ENCODE assay signal across 23 mouse cellular contexts in the genomic region with DNA sequence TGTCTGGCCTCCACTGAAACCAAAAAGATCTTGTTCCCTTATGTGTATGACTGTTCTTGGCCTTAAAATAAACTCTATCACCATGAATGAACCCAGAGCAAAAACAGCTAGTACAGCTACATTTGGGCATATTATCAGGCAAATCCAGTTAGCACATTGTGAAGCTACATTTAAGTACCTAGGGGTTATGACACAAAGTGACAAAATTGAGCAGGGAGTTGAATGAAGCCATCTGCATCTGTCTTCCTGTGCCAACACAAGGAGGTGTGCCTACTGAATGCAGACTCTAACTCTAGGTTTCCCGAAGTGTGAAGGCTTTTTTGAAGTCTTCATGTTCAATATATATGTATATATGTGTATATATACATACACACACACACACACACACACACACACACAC.
DNase-seq lines count a peak whose midpoint lies in the region; ATAC-seq and TF ChIP-seq lines count a peak whose summit lies in the region.
"Had no signal": no experiment of that assay in that cellular context is flagged by ENCODE, and none has a peak within 500 bp of the region (broad histone marks: within the 10 kb centered on the region; RNA-seq: fewer than 3 reads in every experiment).

No protein-coding gene starts in this region.

- H3K9me3 ChIP-seq in forebrain, embryonic 10.5 days: no peaks in the 10 kb centered on the region
- H3K9me3 ChIP-seq in forebrain, embryonic 12.5 days: no peaks in the 10 kb centered on the region
- H3K9me3 ChIP-seq in forebrain, postnatal 0 days (ENCODE audit: low read length): no peaks in the 10 kb centered on the region
- no peaks in the 10 kb centered on the region for H3K9me3 ChIP-seq in forebrain, embryonic 11.5 days (ENCODE audit: control insufficient read depth, low read length)
- H3K9me3 ChIP-seq: embryonic facial prominence, embryonic 13.5 days; embryonic facial prominence, embryonic 15.5 days; forebrain, embryonic 15.5 days; G1E had no signal

- no peak for DNase-seq in cerebellum, adult 11-12 months
- no peak for DNase-seq in forebrain, embryonic 10.5 days (ENCODE audit: extremely low spot score, low spot score)
- DNase-seq in forebrain, postnatal 0 days: peak; percentile 31
- DNase-seq in forebrain, embryonic 11.5 days (ENCODE audit: low spot score): no peak
- DNase-seq in brain, embryonic 14.5 days (ENCODE audit: low read depth): peak; percentile 64
- DNase-seq: adrenal gland, adult 8-10 months; adrenal gland, postnatal 14 days; adrenal gland, postnatal 36 days; B cell, adult 2 months; cerebellum, adult 2 months; cerebellum, adult 9-10 months; embryo, embryonic 11 days had no signal

- H3K4me1 ChIP-seq in forebrain, embryonic 10.5 days: peaks cover 23% of the 10 kb centered on the region
- H3K4me1 ChIP-seq in forebrain, embryonic 12.5 days: peaks cover 17% of the 10 kb centered on the region
- peaks cover 5% of the 10 kb centered on the region; the same call in 1 of the 2 replicates for H3K4me1 ChIP-seq in forebrain, postnatal 0 days (ENCODE audit: insufficient read depth)
- H3K4me1 ChIP-seq in forebrain, embryonic 11.5 days (replicated peaks; ENCODE audit: control insufficient read depth, insufficient read depth, low read length): peaks cover 7% of the 10 kb centered on the region; the same call in 1 of the 2 replicates
- H3K4me1 ChIP-seq: embryonic facial prominence, embryonic 15.5 days had no signal

- H3K36me3 ChIP-seq in forebrain, embryonic 10.5 days (replicated peaks): no peaks in the 10 kb centered on the region
- H3K36me3 ChIP-seq in forebrain, embryonic 12.5 days (replicated peaks): no peaks in the 10 kb centered on the region
- H3K36me3 ChIP-seq in forebrain, postnatal 0 days (ENCODE audit: insufficient read depth): no peaks in the 10 kb centered on the region
- H3K36me3 ChIP-seq in forebrain, embryonic 11.5 days (ENCODE audit: control insufficient read depth, insufficient read depth, low read length): no peaks in the 10 kb centered on the region
- H3K36me3 ChIP-seq: embryonic facial prominence, embryonic 13.5 days; embryonic facial prominence, embryonic 15.5 days; forebrain, embryonic 15.5 days; G1E had no signal

- TF ChIP-seq CTCF in forebrain, postnatal 0 days (IDR thresholded peaks at IDR 0.05; ENCODE audit: low read depth): no peak
- no peak for TF ChIP-seq CTCF in brain, embryonic 14.5 days (IDR thresholded peaks at IDR 0.05; ENCODE audit: borderline replicate concordance, extremely low read depth, insufficient read depth, insufficient read length)

- WGBS in forebrain, embryonic 10.5 days: 78% methylated on average over 1 of the region's 1 CpGs
- 79% methylated on average over 1 of the region's 1 CpGs for WGBS in forebrain, embryonic 12.5 days
- 54% methylated on average over 1 of the region's 1 CpGs for WGBS in forebrain, postnatal 0 days
- WGBS in forebrain, embryonic 11.5 days: 76% methylated on average over 1 of the region's 1 CpGs

- 0 out of 2 replicates have a peak overlapping the region, but pooled peaks have one; percentile 30 for H3K27ac ChIP-seq in forebrain, embryonic 10.5 days
- H3K27ac ChIP-seq in forebrain, embryonic 12.5 days: no peak overlapping the region
- no peak overlapping the region for H3K27ac ChIP-seq in forebrain, postnatal 0 days (ENCODE audit: low read depth, low read length)
- no peak overlapping the region for H3K27ac ChIP-seq in forebrain, embryonic 11.5 days (ENCODE audit: low read depth, low read length)
- H3K27ac ChIP-seq: embryonic facial prominence, embryonic 13.5 days; embryonic facial prominence, embryonic 15.5 days; forebrain, embryonic 15.5 days had no signal

- H3K4me2 ChIP-seq in forebrain, embryonic 12.5 days: no peak overlapping the region
- H3K4me2 ChIP-seq in forebrain, postnatal 0 days (ENCODE audit: low read depth): no peak overlapping the region
- H3K4me2 ChIP-seq in forebrain, embryonic 11.5 days (ENCODE audit: low read depth, low read length, severe bottlenecking): no peak overlapping the region
- H3K4me2 ChIP-seq: embryonic facial prominence, embryonic 13.5 days; embryonic facial prominence, embryonic 15.5 days; forebrain, embryonic 15.5 days had no signal

- no peak for TF ChIP-seq POLR2A in brain, embryonic 14.5 days (IDR thresholded peaks at IDR 0.05; ENCODE audit: borderline replicate concordance, extremely low read depth, insufficient read depth, insufficient read length, poor library complexity, severe bottlenecking)

- no peak overlapping the region for H3K9ac ChIP-seq in forebrain, embryonic 12.5 days
- H3K9ac ChIP-seq in forebrain, postnatal 0 days: no peak overlapping the region
- H3K9ac ChIP-seq in forebrain, embryonic 11.5 days (ENCODE audit: low read length): no peak overlapping the region
- H3K9ac ChIP-seq: embryonic facial prominence, embryonic 13.5 days; embryonic facial prominence, embryonic 15.5 days; forebrain, embryonic 15.5 days had no signal

- H3K27me3 ChIP-seq in forebrain, embryonic 10.5 days (ENCODE audit: poor library complexity, severe bottlenecking): no peaks in the 10 kb centered on the region
- no peaks in the 10 kb centered on the region for H3K27me3 ChIP-seq in forebrain, embryonic 12.5 days
- no peaks in the 10 kb centered on the region for H3K27me3 ChIP-seq in forebrain, postnatal 0 days (ENCODE audit: insufficient read depth, low read length)
- no peaks in the 10 kb centered on the region for H3K27me3 ChIP-seq in forebrain, embryonic 11.5 days (ENCODE audit: control insufficient read depth, insufficient read depth, low read length)
- H3K27me3 ChIP-seq: CH12.LX; embryonic facial prominence, embryonic 13.5 days; embryonic facial prominence, embryonic 15.5 days; forebrain, embryonic 15.5 days had no signal

- ATAC-seq in cerebellum, adult (ENCODE audit: insufficient number of reproducible peaks, low FRiP score, low TSS enrichment): 0 out of 2 replicates have a peak, but pooled peaks have one; percentile 29
- no peak for ATAC-seq in forebrain, embryonic 12.5 days (ENCODE audit: low FRiP score)
- ATAC-seq in forebrain, postnatal 0 days: peak; percentile 15; the same call in 1 of the 2 replicates
- ATAC-seq in forebrain, embryonic 11.5 days (replicated peaks; ENCODE audit: low FRiP score): no peak
- ATAC-seq: activated CD4-positive, CD25-positive, alpha-beta regulatory T cell, adult 4 months; CD4-positive, CD25-positive, alpha-beta regulatory T cell, adult 4 months; forebrain, embryonic 15.5 days; Patski had no signal

- no peak overlapping the region for H3K4me3 ChIP-seq in forebrain, embryonic 10.5 days
- no peak overlapping the region for H3K4me3 ChIP-seq in forebrain, embryonic 12.5 days (replicated peaks)
- no peak overlapping the region for H3K4me3 ChIP-seq in forebrain, postnatal 0 days (ENCODE audit: low read depth, low read length)
- H3K4me3 ChIP-seq in forebrain, embryonic 11.5 days (ENCODE audit: low read depth, low read length): no peak overlapping the region
- H3K4me3 ChIP-seq: embryonic facial prominence, embryonic 13.5 days; embryonic facial prominence, embryonic 15.5 days; erythroblast, embryonic 14.5 days; forebrain, embryonic 15.5 days had no signal

Comparison
In these comparisons a context has a peak if more than half of its experiments do, and no peak if none do; other contexts are left out.
1. ATAC-seq: peak in cerebellum, adult (single experiment) and forebrain, postnatal 0 days (single experiment); none in forebrain, embryonic 12.5 days (single experiment) and forebrain, embryonic 11.5 days (single experiment).
2. DNase-seq: peak in forebrain, postnatal 0 days (single experiment) and brain, embryonic 14.5 days (single experiment); none in cerebellum, adult 11-12 months (single experiment), forebrain, embryonic 10.5 days (single experiment) and forebrain, embryonic 11.5 days (single experiment).